Mouse (Mus musculus) liver, embryonic 13.5 days (tissue): ENCODE data around the gene Gdf11. TPM values are rescaled to one million over a fixed set of nuclear protein-coding genes. Genes with fewer than 3 reads are reported as not detected.
A peak's percentile ranks its signal among the peaks of the same experiment; 100 is the strongest.

Source experiments
- ATAC-seq: fragments of 200-750 bp; cut with Nextera tagmentation; 2 replicates; pipeline ENCODE4 v1.8.0; 2017; ENCODE audit warnings: low read depth, mild to moderate bottlenecking, moderate number of reproducible peaks, moderate library complexity
- DNase-seq: peaks from one replicate; pipeline ENCODE4 v3.0.0; 2022
- H3K27ac ChIP-seq: fragments of 300-500 bp; sonication (generic); 2 replicates; pipeline ENCODE4 v1.5.1; 2015; ENCODE audit warnings: moderate library complexity, mild to moderate bottlenecking, inconsistent platforms
- H3K27me3 ChIP-seq: fragments of 300-500 bp; sonication (generic); 2 replicates; pipeline ENCODE4 v1.6.1; 2015; ENCODE audit warnings: mild to moderate bottlenecking, inconsistent platforms
- H3K36me3 ChIP-seq: fragments of 300-500 bp; sonication (generic); 2 replicates; pipeline ENCODE4 v1.6.1; 2015; ENCODE audit warnings: mild to moderate bottlenecking, inconsistent platforms
- H3K4me1 ChIP-seq: fragments of 300-500 bp; sonication (generic); replicated peaks from 2 replicates; pipeline ENCODE4 v1.6.1; 2015; ENCODE audit warnings: inconsistent platforms
- H3K4me2 ChIP-seq: fragments of 300-500 bp; sonication (generic); 2 replicates; pipeline ENCODE4 v1.6.1; 2015; ENCODE audit warnings: inconsistent platforms, mild to moderate bottlenecking, moderate library complexity
- H3K4me3 ChIP-seq: fragments of 300-500 bp; sonication (generic); replicated peaks from 2 replicates; pipeline ENCODE4 v1.5.1; 2015; ENCODE audit warnings: mild to moderate bottlenecking, inconsistent platforms
- H3K9ac ChIP-seq: fragments of 300-500 bp; sonication (generic); 2 replicates; pipeline ENCODE4 v1.6.1; 2015; ENCODE audit warnings: mild to moderate bottlenecking, inconsistent platforms
- H3K9me3 ChIP-seq: fragments of 300-500 bp; sonication (generic); replicated peaks from 2 replicates; pipeline ENCODE4 v1.6.1; 2016; ENCODE audit warnings: inconsistent platforms
- WGBS: fragments of 180-500 bp; shearing (Covaris S2); methylation state at CpG from one replicate; pipeline ENCODE4 v1.1.7; 2015; ENCODE audit not compliant: insufficient replicate concordance; 5-methylcytosine and 5-hydroxymethylcytosine counted together
- polyA plus RNA-seq: library from polyadenylated mRNA; unstranded; fragments of >200 nt; fragmentation: Nextera tagmentation; extraction: Ambion mirVana; gene quantifications from 2 replicates; pipeline ENCODE4 v1.2.1, GENCODE M21; 2015

Gene Gdf11
- polyA plus RNA-seq, 1 experiment from 2014 or later, result 0.43 TPM

GRCm38 (mm10) chr10:128848426-128848825 is 43.1 kb downstream of the Gdf11 start:
- H3K9me3 ChIP-seq, result no peaks in the 10 kb centered on the region
- no peak overlapping the region for H3K4me3 ChIP-seq
- no peak for ATAC-seq
- H3K27me3 ChIP-seq, result no peaks in the 10 kb centered on the region
- peaks cover 6% of the 10 kb centered on the region; the same call in 1 of the 2 replicates for H3K4me1 ChIP-seq
- DNase-seq, result no peak
- no peak overlapping the region for H3K4me2 ChIP-seq
- H3K36me3 ChIP-seq, result peaks cover 63% of the 10 kb centered on the region
- H3K9ac ChIP-seq, result no peak overlapping the region
- 76% methylated on average over 2 of the region's 2 CpGs for WGBS
- H3K27ac ChIP-seq, result no peak overlapping the region

GRCm38 (mm10) chr10:128846664-128847063 is 44.9 kb downstream of the Gdf11 start:
- no peaks in the 10 kb centered on the region for H3K27me3 ChIP-seq
- no peaks in the 10 kb centered on the region for H3K9me3 ChIP-seq
- WGBS, result 79% methylated on average over 4 of the region's 4 CpGs
- DNase-seq (no peak), ATAC-seq (no peak)
- no peak overlapping the region for H3K4me3 ChIP-seq
- no peak overlapping the region for H3K9ac ChIP-seq
- peaks cover 74% of the 10 kb centered on the region for H3K36me3 ChIP-seq
- H3K27ac ChIP-seq, result no peak overlapping the region
- peaks cover 6% of the 10 kb centered on the region; the same call in 1 of the 2 replicates for H3K4me1 ChIP-seq
- no peak overlapping the region for H3K4me2 ChIP-seq

GRCm38 (mm10) chr10:128845516-128845915 is 46.0 kb downstream of the Gdf11 start:
- Histone ChIP-seq H3K9me3 (no peaks in the 10 kb centered on the region), H3K36me3 (peaks cover 79% of the 10 kb centered on the region), H3K27ac (no peak overlapping the region), H3K4me2 (no peak overlapping the region), H3K27me3 (no peaks in the 10 kb centered on the region), H3K4me3 (no peak overlapping the region), H3K4me1 (peaks cover 16% of the 10 kb centered on the region), H3K9ac (no peak overlapping the region)
- DNase-seq (no peak), ATAC-seq (no peak)
- 84% methylated on average over 2 of the region's 2 CpGs for WGBS

GRCm38 (mm10) chr10:128843260-128843659 is 48.3 kb downstream of the Gdf11 start:
- Histone ChIP-seq H3K27ac (no peak overlapping the region), H3K4me1 (peaks cover 38% of the 10 kb centered on the region), H3K27me3 (no peaks in the 10 kb centered on the region), H3K36me3 (peaks cover 75% of the 10 kb centered on the region), H3K9ac (no peak overlapping the region), H3K4me2 (no peak overlapping the region), H3K4me3 (no peak overlapping the region), H3K9me3 (no peaks in the 10 kb centered on the region)
- DNase-seq (no peak), ATAC-seq (no peak)
- 93% methylated on average over 5 of the region's 5 CpGs for WGBS

GRCm38 (mm10) chr10:128840612-128841011 is 50.9 kb downstream of the Gdf11 start:
- Histone ChIP-seq H3K4me2 (peak overlapping the region; percentile 13; the same call in 1 of the 2 replicates), H3K4me1 (peaks cover 35% of the 10 kb centered on the region), H3K4me3 (no peak overlapping the region), H3K27me3 (no peaks in the 10 kb centered on the region), H3K9ac (no peak overlapping the region), H3K36me3 (peaks cover 74% of the 10 kb centered on the region), H3K27ac (peak overlapping the region; percentile 78), H3K9me3 (no peaks in the 10 kb centered on the region)
- DNase-seq, result no peak
- ATAC-seq, result peak; percentile 69

GRCm38 (mm10) chr10:128839434-128839833 is 52.1 kb downstream of the Gdf11 start:
- Histone ChIP-seq H3K4me2 (peak overlapping the region; percentile 8), H3K9me3 (no peaks in the 10 kb centered on the region), H3K36me3 (peaks cover 74% of the 10 kb centered on the region), H3K27ac (peak overlapping the region; percentile 62), H3K9ac (no peak overlapping the region), H3K4me3 (no peak overlapping the region), H3K27me3 (no peaks in the 10 kb centered on the region), H3K4me1 (peaks cover 35% of the 10 kb centered on the region)
- DNase-seq, result no peak
- peak; percentile 73 for ATAC-seq

GRCm38 (mm10) chr10:128837400-128837799 is 54.1 kb downstream of the Gdf11 start:
- ATAC-seq (no peak), DNase-seq (no peak)
- H3K4me2 ChIP-seq, result no peak overlapping the region
- H3K4me3 ChIP-seq, result no peak overlapping the region
- no peaks in the 10 kb centered on the region for H3K27me3 ChIP-seq
- no peak overlapping the region for H3K27ac ChIP-seq
- no peak overlapping the region for H3K9ac ChIP-seq
- H3K9me3 ChIP-seq, result no peaks in the 10 kb centered on the region
- H3K36me3 ChIP-seq, result peaks cover 75% of the 10 kb centered on the region
- peaks cover 35% of the 10 kb centered on the region for H3K4me1 ChIP-seq

Other genes with a start within 250 kb of the Gdf11 start
- gene Ikzf4, start 245.7 kb downstream of the Gdf11 start, polyA plus RNA-seq, result 0.12 and 0.21 TPM in 2 replicates
- gene Suox, start 217.6 kb downstream of the Gdf11 start, polyA plus RNA-seq, result 10.7 and 13.9 TPM in 2 replicates
- 24.5 and 31.4 TPM in 2 replicates for gene Rab5b, start 195.5 kb downstream of the Gdf11 start, polyA plus RNA-seq
- 0.30 and 0.52 TPM in 2 replicates for gene Pmel, start 187.5 kb downstream of the Gdf11 start, polyA plus RNA-seq
- gene Cdk2, start 186.7 kb downstream of the Gdf11 start, polyA plus RNA-seq, result 61.1 and 71.9 TPM in 2 replicates
- 1.8 and 2.6 TPM in 2 replicates for gene Dgka, start 146.9 kb downstream of the Gdf11 start, polyA plus RNA-seq
- gene Pym1, start 143.8 kb downstream of the Gdf11 start, polyA plus RNA-seq, result 20.4 and 20.8 TPM in 2 replicates
- 6.9 and 8.3 TPM in 2 replicates for gene Mmp19, start 100.8 kb downstream of the Gdf11 start, polyA plus RNA-seq
- gene Dnajc14, start 87.7 kb downstream of the Gdf11 start, polyA plus RNA-seq, result 20.4 and 23.6 TPM in 2 replicates
- gene Tmem198b, start 87.3 kb downstream of the Gdf11 start, polyA plus RNA-seq, result 2.4 and 3.2 TPM in 2 replicates
- gene Sarnp, start 74.4 kb downstream of the Gdf11 start, polyA plus RNA-seq, result 147 and 176 TPM in 2 replicates
- gene Ormdl2, start 70.1 kb downstream of the Gdf11 start, polyA plus RNA-seq, result 90.2 and 91.0 TPM in 2 replicates
- 118 and 119 TPM in 2 replicates for gene Cd63, start 9.3 kb upstream of the Gdf11 start, polyA plus RNA-seq
- gene Rdh5, start 31.2 kb upstream of the Gdf11 start, polyA plus RNA-seq, result 10.5 and 10.6 TPM in 2 replicates
- gene Bloc1s1, start 32.3 kb upstream of the Gdf11 start, polyA plus RNA-seq, result 81.9 and 87.1 TPM in 2 replicates
- 0.12 and 0.41 TPM in 2 replicates for gene Itga7, start 42.1 kb upstream of the Gdf11 start, polyA plus RNA-seq
- gene Mettl7b, start 69.3 kb upstream of the Gdf11 start, polyA plus RNA-seq, result not detected in 2 replicates
- gene Olfr9, start 97.7 kb upstream of the Gdf11 start, polyA plus RNA-seq, result not detected in 2 replicates
- not detected in 2 replicates for gene Olfr763, start 119.1 kb upstream of the Gdf11 start, polyA plus RNA-seq
- gene Olfr764-ps1, start 148.2 kb upstream of the Gdf11 start, polyA plus RNA-seq, result not detected in 2 replicates
- not detected in 2 replicates for gene Olfr765, start 158.3 kb upstream of the Gdf11 start, polyA plus RNA-seq
- not detected in 2 replicates for gene Olfr766-ps1, start 177.3 kb upstream of the Gdf11 start, polyA plus RNA-seq
- not detected in 2 replicates for gene Olfr767, start 191.2 kb upstream of the Gdf11 start, polyA plus RNA-seq
- gene Olfr768, start 207.7 kb upstream of the Gdf11 start, polyA plus RNA-seq, result not detected in 2 replicates
- gene Olfr769, start 226.1 kb upstream of the Gdf11 start, polyA plus RNA-seq, result not detected in 2 replicates
- gene Olfr770, start 247.3 kb upstream of the Gdf11 start, polyA plus RNA-seq, result not detected in 2 replicates